Mouse (Mus musculus): ENCODE results near the gene Gm10188. TPM values are rescaled to one million over a fixed set of nuclear protein-coding genes. Genes with fewer than 3 reads are reported as not detected.

Gm10188 gene
- total RNA-seq, 4 experiments from 2014 or later = not detected

DNA sequence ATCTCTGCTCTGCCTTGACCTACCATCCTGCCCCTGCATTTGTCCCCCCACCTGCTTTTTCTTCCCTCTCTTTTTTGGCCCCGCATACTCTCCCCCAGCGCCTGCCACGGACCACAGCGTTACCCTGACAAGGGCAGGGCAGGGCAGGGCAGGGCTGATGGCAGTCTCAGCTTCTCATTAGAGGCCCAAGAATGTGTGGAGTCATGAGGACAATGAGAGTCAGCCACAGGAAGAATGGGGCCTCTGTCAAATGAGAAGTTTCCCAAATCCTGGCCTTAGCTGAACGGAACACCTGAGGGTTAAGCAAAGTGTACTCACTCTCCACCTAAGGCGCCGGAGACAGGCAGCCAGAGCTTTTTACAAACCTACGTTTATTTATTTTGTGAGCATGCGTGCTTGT, 34.5 kb downstream of the Gm10188 start:
- no peak for DNase-seq (ENCODE audit: low spot score in 2 of 2)

GRCm38 (mm10) chr1:132194624-132195023, 34.9 kb downstream of the Gm10188 start:
- DNase-seq (ENCODE audit: low spot score in 2 of 2) = no peak

- DNase-seq (ENCODE audit: low spot score in 2 of 2) = no peak
These were observed 35.8 kb downstream of the Gm10188 start for GRCm38 (mm10) chr1:132193806-132194205.

- DNase-seq (ENCODE audit: low spot score in 2 of 2) = no peak
These were observed 37.5 kb downstream of the Gm10188 start for GRCm38 (mm10) chr1:132191786-132192680.

DNA sequence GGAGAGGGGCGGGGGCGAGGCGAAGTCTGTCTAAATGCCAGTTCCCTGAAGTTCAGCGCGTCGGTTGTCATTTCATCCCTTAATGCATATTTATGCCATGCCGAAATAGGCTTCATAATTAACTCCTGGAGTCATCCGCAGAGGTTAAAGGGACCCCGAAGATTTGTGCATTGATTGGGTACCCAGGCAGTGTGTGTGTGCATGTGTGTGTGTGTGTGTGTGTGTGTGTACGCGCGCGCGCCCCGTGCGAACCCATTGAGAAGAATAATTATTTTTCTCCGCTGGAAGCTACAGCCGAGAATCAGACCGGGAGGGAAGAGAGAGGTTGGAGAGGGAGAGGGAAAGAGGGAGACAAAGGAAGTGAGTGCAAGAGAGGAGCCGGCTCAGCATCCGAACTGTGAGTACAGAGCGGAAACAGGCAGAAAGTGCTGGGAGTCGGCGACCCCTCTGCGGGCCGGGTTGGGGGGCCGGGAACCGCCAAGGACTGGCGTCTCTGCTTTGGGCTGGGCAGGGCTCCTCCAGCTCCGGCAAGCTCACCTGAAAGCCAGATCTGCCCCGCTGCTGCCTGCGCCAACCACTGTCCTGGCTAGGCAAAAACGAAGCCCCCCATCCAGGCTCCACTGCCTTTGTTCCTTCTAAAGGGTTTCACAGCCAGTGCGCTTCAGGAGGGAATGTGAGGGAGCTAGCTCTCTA, 38.3 kb downstream of the Gm10188 start, which contains the start of the genes Lemd1 and AC124108.1:
Lemd1 (plus strand) TSS at position 339 of the 693 bp plus-strand sequence.
AC124108.1 (plus strand) TSS at position 365 of the 693 bp plus-strand sequence.
- no peak for DNase-seq (ENCODE audit: low spot score in 2 of 2)

GRCm38 (mm10) chr1:132190621-132191092, 38.9 kb downstream of the Gm10188 start:
- no peak for DNase-seq (ENCODE audit: low spot score in 2 of 2)

DNA sequence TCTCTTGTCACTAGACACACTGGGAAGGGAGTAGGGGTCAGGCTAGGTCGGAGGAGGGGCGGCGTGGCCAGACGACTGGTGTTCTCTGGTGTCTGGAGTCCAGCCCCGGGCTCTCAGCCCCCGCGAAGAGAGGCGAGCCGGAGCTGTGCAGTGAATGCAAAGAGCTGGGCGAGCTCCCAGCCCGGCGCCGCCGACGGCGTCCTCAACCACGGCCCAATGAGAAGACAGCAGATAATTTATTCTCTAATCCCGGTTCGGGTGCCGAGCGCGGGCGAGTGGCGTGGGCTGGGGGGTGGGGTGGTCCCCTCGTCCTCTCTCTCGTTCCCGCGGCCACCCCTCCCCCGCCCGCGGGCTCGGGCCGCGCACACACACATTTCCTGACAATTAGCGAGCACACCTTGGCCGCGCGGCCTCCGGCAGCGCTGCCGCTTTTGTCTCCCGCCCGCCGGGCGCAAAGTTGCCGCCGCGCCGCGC, 39.5 kb downstream of the Gm10188 start:
- DNase-seq (ENCODE audit: low spot score in 2 of 2) = peak in 1 of 2 experiments; percentile 26

DNA sequence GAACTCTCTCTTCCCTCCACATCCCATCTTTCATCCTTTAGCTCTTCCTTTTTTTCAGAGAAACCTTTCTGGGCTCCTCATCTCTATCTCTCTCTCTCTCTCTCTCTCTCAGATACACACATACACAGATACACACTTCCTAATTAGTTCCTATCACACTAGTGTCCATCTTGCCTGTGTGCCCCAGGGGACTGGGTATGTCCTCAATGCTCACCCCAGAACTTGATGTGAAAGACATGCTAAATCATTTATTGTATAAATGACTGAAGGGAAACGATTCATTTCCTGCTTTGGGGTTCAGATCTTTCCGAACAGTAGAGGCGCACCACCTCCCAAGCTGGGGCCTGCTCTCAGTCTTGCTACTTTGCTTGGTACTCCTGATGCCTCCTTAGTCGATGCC, 40.3 kb downstream of the Gm10188 start:
- no peak for DNase-seq (ENCODE audit: low spot score in 2 of 2)

DNA sequence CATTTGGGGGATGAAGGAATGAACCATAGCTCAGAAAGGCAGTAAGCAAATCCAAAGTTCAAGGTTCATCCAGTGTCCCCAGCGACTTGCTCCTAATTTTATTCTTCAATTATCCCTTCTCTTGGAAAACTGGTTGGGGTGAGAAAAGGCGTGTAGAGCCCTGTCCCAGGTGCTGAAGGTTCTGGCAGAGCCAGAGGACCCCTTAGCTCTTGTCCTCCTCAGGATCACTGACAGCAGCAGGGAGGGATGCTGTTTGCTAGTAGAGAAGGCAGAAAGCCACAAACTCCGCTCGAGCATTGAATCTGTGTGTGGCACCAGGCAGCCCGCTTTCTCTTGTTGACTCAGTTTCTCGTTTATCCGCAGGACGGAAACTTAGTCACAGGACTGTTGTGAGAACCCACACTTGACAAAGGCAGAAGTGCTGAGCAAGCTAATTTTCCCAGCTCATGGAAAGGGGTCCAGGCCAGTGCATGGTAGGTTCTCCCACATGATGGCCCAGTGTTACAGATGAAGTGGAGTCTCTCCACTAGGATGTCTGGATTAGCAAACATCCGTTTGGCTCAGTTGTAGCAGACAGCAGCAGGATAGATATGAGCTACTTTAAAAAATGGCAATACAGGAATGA, 41.0 kb downstream of the Gm10188 start:
- DNase-seq (ENCODE audit: low spot score in 2 of 2) = no peak

- peak; percentile 38 to 59 for DNase-seq (ENCODE audit: low spot score in 2 of 2)
These were observed 43.3 kb downstream of the Gm10188 start for GRCm38 (mm10) chr1:132186303-132186702.

Small RNA genes within 50 kb of the gene (microRNA-seq; reads per million reads assigned to microRNA genes)
- gene Mir135b = 8.6 to 21.1 reads per million in 2 experiments

Other genes with a start within 250 kb of the Gm10188 start
- gene Elk4, start 222.2 kb downstream of the Gm10188 start, total RNA-seq (2022) = 10 to 100 TPM; 51.2 to 62.8 (median 58.9) TPM
- gene Mfsd4a, start 161.7 kb downstream of the Gm10188 start, total RNA-seq (2022) = 10 to 100 TPM; 64.6 to 84.2 (median 78.5) TPM
- gene Cdk18, start 90.1 kb downstream of the Gm10188 start, total RNA-seq (2022) = 10 to 100 TPM; 25.8 to 30.9 (median 27.6) TPM
- gene Lemd1, start 38.3 kb downstream of the Gm10188 start, total RNA-seq (2022) = 1 to 10 TPM in 2 of 4 experiments, under 1 TPM in 2; 0.30 to 1.3 (median 0.83) TPM
- gene AC124108.1, start 38.3 kb downstream of the Gm10188 start, total RNA-seq (2022) = under 1 TPM; 0.69 to 0.92 (median 0.77) TPM
- gene Klhdc8a, start 68.9 kb upstream of the Gm10188 start, total RNA-seq (2022) = 1 to 10 TPM; 5.1 to 6.2 (median 5.7) TPM
- 1 to 10 TPM; 1.2 to 2.0 (median 1.9) TPM for gene Nuak2, start 86.4 kb upstream of the Gm10188 start, total RNA-seq (2022)
- 100 to 1,000 TPM; 201 to 235 (median 218) TPM for gene Tmcc2, start 161.5 kb upstream of the Gm10188 start, total RNA-seq (2022)
- 10 to 100 TPM; 41.2 to 53.1 (median 47.5) TPM for gene Dstyk, start 187.8 kb upstream of the Gm10188 start, total RNA-seq (2022)
- 10 to 100 TPM; 57.2 to 73.3 (median 65.9) TPM for gene Rbbp5, start 247.6 kb upstream of the Gm10188 start, total RNA-seq (2022)

Measured in layer of hippocampus, adult 8-10 months (tissue).